Mouse (Mus musculus) bone marrow macrophage, adult 2 months (primary cell): ENCODE results near the gene Golph3.

ENCODE experiments used
- CTCF ChIP-seq: IDR thresholded peaks from 2 replicates; pipeline ENCODE4 v1.5.1; 2012; ENCODE audit warnings: low read depth, mild to moderate bottlenecking, low read length, moderate library complexity
- POLR2A ChIP-seq: IDR thresholded peaks from 2 replicates; pipeline ENCODE4 v1.6.1; 2012; ENCODE audit warnings: mild to moderate bottlenecking, low read depth, low read length, borderline replicate concordance

- TF ChIP-seq POLR2A (no peak), CTCF (no peak)
Measured at GRCm38 (mm10) chr15:12380057-12380456, 58.8 kb downstream of the Golph3 start.
